Mouse (Mus musculus): ENCODE data around the gene Fgfr2.

Fgfr2 gene

GRCm38 (mm10) chr7:132813416-132814088, 309.6 kb downstream of the Fgfr2 start, which contains the start of gene Fam53b:
Fam53b (minus strand) TSS chr7:132813886.
- peak; percentile 81 for DNase-seq

- peak; percentile 68 for DNase-seq
Observed at GRCm38 (mm10) chr7:132812619-132813415, 310.3 kb downstream of the Fgfr2 start.

- peak; percentile 73 for DNase-seq
Observed at GRCm38 (mm10) chr7:132811716-132812618, 311.2 kb downstream of the Fgfr2 start.

- DNase-seq: peak; percentile 95
Observed at GRCm38 (mm10) chr7:132810879-132811278, 312.3 kb downstream of the Fgfr2 start.

- DNase-seq: peak; percentile 75
Observed at GRCm38 (mm10) chr7:132810368-132810767, 312.8 kb downstream of the Fgfr2 start.

GRCm38 (mm10) chr7:132809721-132810120, 313.4 kb downstream of the Fgfr2 start:
- peak; percentile 57 for DNase-seq

- DNase-seq: peak; percentile 75
Observed at GRCm38 (mm10) chr7:132808841-132809682, 314.1 kb downstream of the Fgfr2 start.

GRCm38 (mm10) chr7:132808051-132808796, 314.9 kb downstream of the Fgfr2 start:
- DNase-seq: peak; percentile 70

- peak; percentile 95 for DNase-seq
Observed at GRCm38 (mm10) chr7:132806926-132807857, 316.0 kb downstream of the Fgfr2 start.

GRCm38 (mm10) chr7:132806286-132806685, 316.9 kb downstream of the Fgfr2 start:
- DNase-seq: peak; percentile 87

- peak; percentile 54 for DNase-seq
Observed at GRCm38 (mm10) chr7:132804951-132805350, 318.2 kb downstream of the Fgfr2 start.

- DNase-seq: peak; percentile 64
Observed at GRCm38 (mm10) chr7:132804461-132804860, 318.7 kb downstream of the Fgfr2 start.

GRCm38 (mm10) chr7:132803962-132804361, 319.2 kb downstream of the Fgfr2 start:
- peak; percentile 57 for DNase-seq

- peak; percentile 47 for DNase-seq
Observed at GRCm38 (mm10) chr7:132803336-132803735, 319.8 kb downstream of the Fgfr2 start.

GRCm38 (mm10) chr7:132802691-132803090, 320.5 kb downstream of the Fgfr2 start:
- DNase-seq: peak; percentile 46

GRCm38 (mm10) chr7:132802066-132802465, 321.1 kb downstream of the Fgfr2 start:
- DNase-seq: no peak

- DNase-seq: peak; percentile 47
Observed at GRCm38 (mm10) chr7:132801509-132801908, 321.6 kb downstream of the Fgfr2 start.

- DNase-seq: peak; percentile 45
Observed at GRCm38 (mm10) chr7:132800868-132801267, 322.3 kb downstream of the Fgfr2 start.

- no peak for DNase-seq
Observed at GRCm38 (mm10) chr7:132799119-132800016, 323.8 kb downstream of the Fgfr2 start.

Measured in cerebellum, adult 9-10 months (tissue).